Comparison of ENCODE assay signal across 21 mouse cellular contexts in genomic region chr9:89267093-89267492, GRCm38 (mm10). TPM values are rescaled to one million over a fixed set of nuclear protein-coding genes. Genes with fewer than 3 reads are reported as not detected.
DNase-seq lines count a peak whose midpoint lies in the region; TF ChIP-seq lines count a peak whose summit lies in the region.
"Had no signal": no experiment of that assay in that cellular context is flagged by ENCODE, and none has a peak within 500 bp of the region (broad histone marks: within the 10 kb centered on the region; RNA-seq: fewer than 3 reads in every experiment).

No protein-coding gene starts in this region.

- no peak for TF ChIP-seq POLR2A in CH12.LX (IDR thresholded peaks at IDR 0.05; ENCODE audit: low read depth, low read length)

- DNase-seq in layer of hippocampus, adult 9-11 months = peak; percentile 45
- DNase-seq in layer of hippocampus, adult 9-10 months (ENCODE audit: low spot score) = no peak
- DNase-seq in CH12.LX (ENCODE audit: extremely low read depth) = no peak
- DNase-seq in gastrocnemius, adult 2 months = no peak
- DNase-seq in gastrocnemius, postnatal 14 days = no peak
- DNase-seq in embryo, embryonic 10.5 days (ENCODE audit: low spot score) = no peak
- DNase-seq: adrenal gland, postnatal 14 days; cerebellum, adult 11-12 months; cerebellum, postnatal 10 days; gastrocnemius, postnatal 25 days; liver, embryonic 13.5 days; lung, embryonic 14.5 days; right cerebral cortex, postnatal 25 days; spleen, adult 18-20 months had no signal

- H3K36me3 ChIP-seq in CH12.LX (replicated peaks in 1 of 2; ENCODE audit: control insufficient read depth in 1 of 2, insufficient read depth in 1 of 2, low read length in 1 of 2) (peaks cover 0 to 8% of the 10 kb centered on the region in 2 experiments), macrophage (ENCODE audit: inconsistent target) (no peaks in the 10 kb centered on the region)
- H3K36me3 ChIP-seq: embryonic facial prominence, embryonic 12.5 days; hindbrain, embryonic 10.5 days; liver, embryonic 13.5 days; midbrain, embryonic 13.5 days had no signal

- H3K4me2 ChIP-seq in CH12.LX (ENCODE audit: insufficient read depth, low read depth, poor library complexity, severe bottlenecking) = no peak overlapping the region
- H3K4me2 ChIP-seq: embryonic facial prominence, embryonic 12.5 days; forebrain, embryonic 13.5 days; liver, embryonic 13.5 days; lung, embryonic 14.5 days; midbrain, embryonic 13.5 days had no signal

- H3K4me3 ChIP-seq in CH12.LX (replicated peaks in 1 of 3; ENCODE audit: low read depth in 2 of 3, low read length in 2 of 3, poor library complexity in 1 of 3) = no peak overlapping the region
- no peak overlapping the region for H3K4me3 ChIP-seq in brown adipose tissue, adult 24 weeks (ENCODE audit: insufficient read depth, low read depth, low read length)
- H3K4me3 ChIP-seq in macrophage (ENCODE audit: inconsistent target) = no peak overlapping the region
- no peak overlapping the region for H3K4me3 ChIP-seq in gastrocnemius, adult 2 months
- H3K4me3 ChIP-seq: embryonic facial prominence, embryonic 12.5 days; forebrain, embryonic 13.5 days; hindbrain, embryonic 10.5 days; liver, embryonic 13.5 days; megakaryocyte, embryonic 14.5 days; midbrain, embryonic 13.5 days had no signal

- intact Hi-C loops in gastrocnemius, adult 2 months (cut with DNase I) = no loop called here
- intact Hi-C loops in gastrocnemius, postnatal 14 days (cut with DNase I; ENCODE audit: low total_unique reads) = no loop called here

- no peak for TF ChIP-seq EP300 in CH12.LX (IDR thresholded peaks at IDR 0.05; ENCODE audit: low read length)

- no peak for TF ChIP-seq CTCF in CH12.LX (conservative IDR thresholded peaks at IDR 0.05 in 1 of 2, IDR thresholded peaks at IDR 0.05 in 1 of 2; ENCODE audit: low read depth in 2 of 2, low read length in 2 of 2)
- no peak for TF ChIP-seq CTCF in gastrocnemius, adult 2 months (IDR thresholded peaks at IDR 0.05)

- TF ChIP-seq RAD21 in CH12.LX (IDR thresholded peaks at IDR 0.05; ENCODE audit: low read depth, low read length) = no peak

- H3K27ac ChIP-seq in CH12.LX (ENCODE audit: insufficient read depth, low read depth) = no peak overlapping the region
- peak overlapping the region; percentile 12; the same call in 1 of the 2 replicates for H3K27ac ChIP-seq in brown adipose tissue, adult 24 weeks (replicated peaks; ENCODE audit: low read depth, low read length)
- peak overlapping the region; percentile 100 for H3K27ac ChIP-seq in macrophage
- H3K27ac ChIP-seq in gastrocnemius, adult 2 months = no peak overlapping the region
- H3K27ac ChIP-seq: embryonic facial prominence, embryonic 12.5 days; forebrain, embryonic 13.5 days; hindbrain, embryonic 10.5 days; liver, embryonic 13.5 days; midbrain, embryonic 13.5 days had no signal

- no peaks in the 10 kb centered on the region for H3K9me3 ChIP-seq in CH12.LX (replicated peaks; ENCODE audit: low read length)
- H3K9me3 ChIP-seq: embryonic facial prominence, embryonic 12.5 days; forebrain, embryonic 13.5 days; hindbrain, embryonic 10.5 days; liver, embryonic 13.5 days; midbrain, embryonic 13.5 days had no signal

- H3K27me3 ChIP-seq in CH12.LX (replicated peaks) = no peaks in the 10 kb centered on the region
- H3K27me3 ChIP-seq: embryonic facial prominence, embryonic 12.5 days; forebrain, embryonic 13.5 days; liver, embryonic 13.5 days; megakaryocyte, embryonic 14.5 days; midbrain, embryonic 13.5 days had no signal

- in situ Hi-C loops in CH12.LX (cut with MboI; ENCODE audit: low pct_ligation_motif_present, low pct_unique_long_range_greater_than_20kb, low sequenced_read_pairs) = no loop called here

- 13% methylated on average over 4 of the region's 4 CpGs for WGBS in macrophage (ENCODE audit: missing documents)

- no peak overlapping the region for H3K9ac ChIP-seq in CH12.LX (ENCODE audit: insufficient read depth, low read depth)
- H3K9ac ChIP-seq: embryonic facial prominence, embryonic 12.5 days; forebrain, embryonic 13.5 days; liver, embryonic 13.5 days; lung, embryonic 14.5 days; midbrain, embryonic 13.5 days had no signal

- H3K79me2 ChIP-seq in CH12.LX (replicated peaks; ENCODE audit: control insufficient read depth, extremely low read depth, insufficient read depth, poor library complexity, severe bottlenecking) = no peaks in the 10 kb centered on the region
- peaks cover 42% of the 10 kb centered on the region; the same call in 1 of the 2 replicates for H3K79me2 ChIP-seq in macrophage (ENCODE audit: inconsistent target)

- dilution Hi-C loops in CH12.LX (cut with MboI; ENCODE audit: extremely low pct_ligation_motif_present, extremely low pct_unique_long_range_greater_than_20kb, low sequenced_read_pairs) = no loop called here

- peaks cover 5 to 19% of the 10 kb centered on the region in 2 experiments; a peak in 3 of 4 replicates for H3K4me1 ChIP-seq in CH12.LX (ENCODE audit: control insufficient read depth in 1 of 2, insufficient read depth in 2 of 2)
- H3K4me1 ChIP-seq in brown adipose tissue, adult 24 weeks (ENCODE audit: control insufficient read depth, insufficient read depth, insufficient read length, low read length) = no peaks in the 10 kb centered on the region
- H3K4me1 ChIP-seq: embryonic facial prominence, embryonic 12.5 days; forebrain, embryonic 13.5 days; hindbrain, embryonic 10.5 days; liver, embryonic 13.5 days; megakaryocyte, embryonic 14.5 days; midbrain, embryonic 13.5 days had no signal

TF ChIP-seq in CH12.LX, 34 proteins besides CTCF, POLR2A, EP300 and RAD21:
- no peak for TF ChIP-seq TBP (conservative IDR thresholded peaks at IDR 0.05; ENCODE audit: low read depth, low read length)
- no peak for TF ChIP-seq MXI1 (IDR thresholded peaks at IDR 0.05; ENCODE audit: low read depth, low read length)
- 0 out of 2 replicates have a peak, but pooled peaks have one; percentile 23 for TF ChIP-seq BHLHE40 (IDR thresholded peaks at IDR 0.05; ENCODE audit: low read depth, low read length)
- TF ChIP-seq USF1 (IDR thresholded peaks at IDR 0.05; ENCODE audit: low read depth, low read length) = no peak
- TF ChIP-seq NRF1 (IDR thresholded peaks at IDR 0.05; ENCODE audit: low read depth, low read length) = no peak
- no peak for TF ChIP-seq ZKSCAN1 (IDR thresholded peaks at IDR 0.05; ENCODE audit: borderline replicate concordance, low read depth, low read length)
TF ChIP-seq in CH12.LX: peak in this region for 1.

RNA-seq across cellular contexts. Expression of gene Mthfs, which starts 56.6 kb away (rescaled TPM):
- total RNA-seq in CH12.LX (2012; rRNA removed) (25.5 and 29.9 TPM in 2 replicates), CH12.LX (2014; rRNA removed) (30.5 and 30.9 TPM in 2 replicates)
- polyA plus RNA-seq in CH12.LX (2012; ENCODE audit: insufficient read length, low read depth) (48.9 and 52.0 TPM in 2 replicates), macrophage (2018) (92.9 to 115 TPM (median 109 TPM) in 3 replicates)
- polyA plus RNA-seq in brown adipose tissue, adult 24 weeks (2012; ENCODE audit: insufficient read depth, insufficient read length, missing spikeins) = 29.8 and 30.1 TPM in 2 replicates
- total RNA-seq in macrophage (2018; cell fraction: chromatin; rRNA removed) = 100 to 1,000 TPM; 142 to 807 (median 391) TPM
- 100 to 1,000 TPM in 13 of 26 experiments, 10 to 100 TPM in 13; 52.2 to 162 (median 102) TPM for total RNA-seq in macrophage (2018; cell fraction: cytosol; rRNA removed)
- 100 to 1,000 TPM in 25 of 26 experiments, 10 to 100 TPM in 1; 93.0 to 529 (median 240) TPM for total RNA-seq in macrophage (2018; cell fraction: nucleus; rRNA removed)
- 10 to 100 TPM; 10.3 to 16.4 TPM for total RNA-seq in gastrocnemius, adult 2 months (2021)
- total RNA-seq in gastrocnemius, postnatal 14 days (2021) = 1 to 10 TPM; 7.2 to 7.7 TPM

Comparison
In these comparisons a context has a peak if more than half of its experiments do, and no peak if none do; other contexts are left out.
1. H3K27ac ChIP-seq: peak in brown adipose tissue, adult 24 weeks (single experiment) and macrophage (single experiment); none in CH12.LX (single experiment) and gastrocnemius, adult 2 months (single experiment).